Mouse (Mus musculus) lung, postnatal 0 days (tissue): ENCODE data around the gene Matn4.

Source experiments
- CTCF ChIP-seq: IDR thresholded peaks from 2 replicates; pipeline ENCODE4 v1.5.1; 2016; ENCODE audit warnings: antibody characterized with exemption, mild to moderate bottlenecking
- EP300 ChIP-seq: IDR thresholded peaks from 2 replicates; pipeline ENCODE4 v1.6.1; 2016; ENCODE audit warnings: antibody characterized with exemption, mild to moderate bottlenecking, control low read depth

GRCm38 (mm10) chr2:164407708-164408107 is 2.7 kb upstream of the Matn4 start:
- peak; percentile 91 for TF ChIP-seq CTCF
- no peak for TF ChIP-seq EP300
